Mouse (Mus musculus) ES-Bruce4 (cell line): ENCODE data around the gene 9530077C05Rik.

ENCODE experiments used
- CTCF ChIP-seq: IDR thresholded peaks from one replicate; pipeline ENCODE4 v1.8.1; 2011; ENCODE audit warnings: low read depth, low read length
- EP300 ChIP-seq: IDR thresholded peaks from 2 replicates; pipeline ENCODE4 v1.6.1; 2011; ENCODE audit warnings: low read depth, low read length; ENCODE audit not compliant: insufficient read depth
- POLR2A ChIP-seq: IDR thresholded peaks from one replicate; pipeline ENCODE4 v1.8.1; 2011; ENCODE audit warnings: low read length; ENCODE audit not compliant: insufficient read depth

DNA sequence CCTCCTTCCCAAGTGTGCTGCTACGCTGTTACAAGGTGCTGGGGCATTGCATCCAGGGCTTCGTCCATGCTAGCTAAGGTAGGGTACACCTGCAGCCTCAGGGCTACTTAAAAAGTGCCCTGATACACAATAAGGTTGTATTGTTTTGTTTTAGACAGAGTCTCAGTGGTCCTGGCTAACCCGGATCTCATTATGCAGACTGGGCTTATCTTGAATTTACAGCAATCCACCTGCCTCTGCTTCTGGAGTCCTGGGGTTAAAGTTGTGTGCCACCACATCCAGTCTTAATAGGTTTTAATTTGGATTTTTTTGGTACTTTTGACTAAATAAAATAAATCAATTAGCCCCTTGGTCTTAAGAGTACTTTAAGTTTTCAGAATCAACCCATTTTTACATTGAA lies 8.6 kb downstream of the 9530077C05Rik start:
- TF ChIP-seq CTCF: no peak
- TF ChIP-seq EP300: no peak
- no peak for TF ChIP-seq POLR2A
